Mouse (Mus musculus) heart, embryonic 11.5 days (tissue): Measurements from ENCODE around the gene Mgll. TPM values are rescaled to one million over a fixed set of nuclear protein-coding genes. Genes with fewer than 3 reads are reported as not detected.

Experiments used
- ATAC-seq: fragments of 200-750 bp; cut with Nextera tagmentation; replicated peaks from 2 replicates; pipeline ENCODE4 v1.8.0; 2017; ENCODE audit warnings: moderate library complexity; ENCODE audit not compliant: insufficient number of reproducible peaks, low FRiP score, low TSS enrichment
- H3K27ac ChIP-seq: fragments of 300-500 bp; sonication (generic); 2 replicates; pipeline ENCODE4 v1.5.1; 2014; ENCODE audit warnings: mild to moderate bottlenecking, low read depth, low read length
- H3K27me3 ChIP-seq: fragments of 300-500 bp; sonication (generic); 2 replicates; pipeline ENCODE4 v1.6.1; 2014; ENCODE audit warnings: mild to moderate bottlenecking, low read length, mixed read lengths; ENCODE audit not compliant: control insufficient read depth, insufficient read depth
- H3K36me3 ChIP-seq: fragments of 300-500 bp; sonication (generic); 2 replicates; pipeline ENCODE4 v1.6.1; 2014; ENCODE audit warnings: mild to moderate bottlenecking, low read length, moderate library complexity, mixed read lengths; ENCODE audit not compliant: control insufficient read depth, insufficient read depth
- H3K4me1 ChIP-seq: fragments of 300-500 bp; sonication (generic); 2 replicates; pipeline ENCODE4 v1.6.1; 2014; ENCODE audit warnings: low read length; ENCODE audit not compliant: control insufficient read depth, insufficient read depth
- H3K4me2 ChIP-seq: fragments of 300-500 bp; sonication (generic); 2 replicates; pipeline ENCODE4 v1.6.1; 2014; ENCODE audit warnings: mild to moderate bottlenecking, moderate library complexity
- H3K4me3 ChIP-seq: fragments of 300-500 bp; sonication (generic); 2 replicates; pipeline ENCODE4 v1.5.1; 2014; ENCODE audit warnings: low read depth, low read length
- H3K9ac ChIP-seq: fragments of 300-500 bp; sonication (generic); 2 replicates; pipeline ENCODE4 v1.6.1; 2014; ENCODE audit warnings: mild to moderate bottlenecking, low read depth, low read length, moderate library complexity
- H3K9me3 ChIP-seq: fragments of 300-500 bp; sonication (generic); replicated peaks from 2 replicates; pipeline ENCODE4 v1.6.1; 2016; ENCODE audit warnings: low read length; ENCODE audit not compliant: control insufficient read depth
- WGBS: fragments of 180-500 bp; shearing (Covaris S2); extraction: QIAGEN DNeasy Blood & Tissue Kit; methylation state at CpG from one replicate; pipeline ENCODE4 v1.1.7; 2014; ENCODE audit not compliant: insufficient replicate concordance; 5-methylcytosine and 5-hydroxymethylcytosine counted together
- polyA plus RNA-seq: library from polyadenylated mRNA; unstranded; fragments of >200 nt; fragmentation: Nextera tagmentation; extraction: Ambion mirVana; gene quantifications from 2 replicates; pipeline ENCODE4 v1.2.1, GENCODE M21; 2014

The Mgll gene
- polyA plus RNA-seq, 1 experiment from 2014 or later: 8.6 TPM

- no peak overlapping the region for H3K27ac ChIP-seq
- ATAC-seq: no peak
- no peak overlapping the region for H3K9ac ChIP-seq
- H3K9me3 ChIP-seq: no peaks in the 10 kb centered on the region
- H3K27me3 ChIP-seq: no peaks in the 10 kb centered on the region
- no peak overlapping the region for H3K4me2 ChIP-seq
- H3K36me3 ChIP-seq: no peaks in the 10 kb centered on the region
- no peak overlapping the region for H3K4me3 ChIP-seq
- H3K4me1 ChIP-seq: peaks cover 14% of the 10 kb centered on the region
- WGBS: 79% methylated on average over 5 of the region's 5 CpGs
Observed at GRCm38 (mm10) chr6:88779755-88780154, 55.5 kb downstream of the Mgll start.

GRCm38 (mm10) chr6:88781919-88782318 lies 57.7 kb downstream of the Mgll start:
- no peaks in the 10 kb centered on the region for H3K36me3 ChIP-seq
- H3K9ac ChIP-seq: no peak overlapping the region
- no peak overlapping the region for H3K4me3 ChIP-seq
- H3K9me3 ChIP-seq: no peaks in the 10 kb centered on the region
- H3K4me2 ChIP-seq: no peak overlapping the region
- H3K4me1 ChIP-seq: peaks cover 27% of the 10 kb centered on the region
- no peak for ATAC-seq
- no peak overlapping the region for H3K27ac ChIP-seq
- 61% methylated on average over 4 of the region's 4 CpGs for WGBS
- H3K27me3 ChIP-seq: no peaks in the 10 kb centered on the region

- WGBS: 36% methylated on average over 4 of the region's 4 CpGs
- Histone ChIP-seq H3K27ac (no peak overlapping the region), H3K9me3 (no peaks in the 10 kb centered on the region), H3K4me3 (no peak overlapping the region), H3K4me1 (peaks cover 33% of the 10 kb centered on the region), H3K27me3 (no peaks in the 10 kb centered on the region), H3K4me2 (no peak overlapping the region), H3K36me3 (no peaks in the 10 kb centered on the region), H3K9ac (no peak overlapping the region)
- peak; percentile 69 for ATAC-seq
Observed at GRCm38 (mm10) chr6:88782981-88783397, 58.8 kb downstream of the Mgll start.

GRCm38 (mm10) chr6:88784691-88785173 lies 60.5 kb downstream of the Mgll start:
- Histone ChIP-seq H3K36me3 (no peaks in the 10 kb centered on the region), H3K27ac (peak overlapping the region; percentile 80), H3K9ac (peak overlapping the region; percentile 56; the same call in 1 of the 2 replicates), H3K9me3 (no peaks in the 10 kb centered on the region), H3K4me1 (peaks cover 36% of the 10 kb centered on the region), H3K27me3 (no peaks in the 10 kb centered on the region), H3K4me2 (peak overlapping the region; percentile 7; the same call in 1 of the 2 replicates), H3K4me3 (no peak overlapping the region)
- peak; percentile 44; the same call in 1 of the 2 replicates for ATAC-seq
- WGBS: 54% methylated on average over 7 of the region's 7 CpGs

GRCm38 (mm10) chr6:88785331-88785730 lies 61.1 kb downstream of the Mgll start:
- Histone ChIP-seq H3K4me3 (no peak overlapping the region), H3K9ac (peak overlapping the region; percentile 56; the same call in 1 of the 2 replicates), H3K9me3 (no peaks in the 10 kb centered on the region), H3K27me3 (no peaks in the 10 kb centered on the region), H3K27ac (peak overlapping the region; percentile 80), H3K4me1 (peaks cover 36% of the 10 kb centered on the region), H3K36me3 (no peaks in the 10 kb centered on the region), H3K4me2 (peak overlapping the region; percentile 7; the same call in 1 of the 2 replicates)
- 42% methylated on average over 5 of the region's 5 CpGs for WGBS
- no peak for ATAC-seq

GRCm38 (mm10) chr6:88785781-88786542 lies 61.8 kb downstream of the Mgll start:
- Histone ChIP-seq H3K36me3 (no peaks in the 10 kb centered on the region), H3K9ac (no peak overlapping the region), H3K9me3 (no peaks in the 10 kb centered on the region), H3K4me2 (no peak overlapping the region), H3K4me3 (no peak overlapping the region), H3K27ac (no peak overlapping the region), H3K4me1 (peaks cover 36% of the 10 kb centered on the region), H3K27me3 (no peaks in the 10 kb centered on the region)
- no peak for ATAC-seq
- 74% methylated on average over 10 of the region's 10 CpGs for WGBS

GRCm38 (mm10) chr6:88786732-88787445 lies 62.7 kb downstream of the Mgll start:
- Histone ChIP-seq H3K27ac (no peak overlapping the region), H3K27me3 (no peaks in the 10 kb centered on the region), H3K9ac (no peak overlapping the region), H3K4me3 (no peak overlapping the region), H3K36me3 (no peaks in the 10 kb centered on the region), H3K4me2 (no peak overlapping the region), H3K9me3 (no peaks in the 10 kb centered on the region), H3K4me1 (peaks cover 36% of the 10 kb centered on the region)
- WGBS: 62% methylated on average over 15 of the region's 15 CpGs
- ATAC-seq: no peak

- Histone ChIP-seq H3K27me3 (no peaks in the 10 kb centered on the region), H3K36me3 (no peaks in the 10 kb centered on the region), H3K4me2 (no peak overlapping the region), H3K27ac (no peak overlapping the region), H3K9ac (no peak overlapping the region), H3K4me3 (no peak overlapping the region), H3K4me1 (peaks cover 40% of the 10 kb centered on the region), H3K9me3 (no peaks in the 10 kb centered on the region)
- WGBS: 62% methylated on average over 14 of the region's 14 CpGs
- ATAC-seq: no peak
Observed at GRCm38 (mm10) chr6:88787496-88787895, 63.3 kb downstream of the Mgll start.
